Mouse (Mus musculus) midbrain, embryonic 12.5 days (tissue): ENCODE results near the gene Gm17728. TPM values are rescaled to one million over a fixed set of nuclear protein-coding genes. Genes with fewer than 3 reads are reported as not detected.

ENCODE experiments used
- polyA plus RNA-seq: library from polyadenylated mRNA; unstranded; fragments of >200 nt; fragmentation: Nextera tagmentation; extraction: Ambion mirVana; gene quantifications from 2 replicates; pipeline ENCODE4 v1.2.1, GENCODE M21; 2016

Gm17728 gene
- polyA plus RNA-seq, 1 experiment from 2014 or later: not detected

Other genes with a start within 250 kb of the Gm17728 start
- not detected in 2 replicates for gene Pabpc6, start 247.7 kb downstream of the Gm17728 start, polyA plus RNA-seq